Mouse (Mus musculus) CH12.LX (cell line): Measurements from ENCODE around the gene Copb2. TPM values are rescaled to one million over a fixed set of nuclear protein-coding genes. Genes with fewer than 3 reads are reported as not detected.

Experiments
- DNase-seq: peaks from one replicate; pipeline ENCODE4 v3.0.0-alpha.2; 2013; ENCODE audit errors: extremely low read depth
- H3K27ac ChIP-seq: 2 replicates; pipeline ENCODE4 v1.5.1; 2012; ENCODE audit warnings: low read depth, mild to moderate bottlenecking, control low read depth, moderate library complexity; ENCODE audit not compliant: insufficient read depth
- H3K27me3 ChIP-seq: replicated peaks from 2 replicates; pipeline ENCODE3; 2012; ENCODE audit warnings: inconsistent platforms
- H3K36me3 ChIP-seq, 2 experiments: replicated peaks in 1 of 2; 2 replicates each; pipeline versions ENCODE3 to v1.6.1; 2012; ENCODE audit warnings: inconsistent platforms in 1 of 2, low read length in 1 of 2, mild to moderate bottlenecking in 1 of 2, mixed read lengths in 1 of 2, moderate library complexity in 1 of 2; ENCODE audit not compliant: control insufficient read depth in 1 of 2, insufficient read depth in 1 of 2
- H3K4me1 ChIP-seq, 2 experiments: 2 replicates each; pipeline ENCODE4 v1.6.1; 2012; ENCODE audit warnings: inconsistent platforms in 1 of 2, moderate library complexity in 1 of 2; ENCODE audit not compliant: insufficient read depth in 2 of 2, control insufficient read depth in 1 of 2
- H3K4me2 ChIP-seq: 2 replicates; pipeline ENCODE4 v1.6.1; 2012; ENCODE audit warnings: low read depth, mild to moderate bottlenecking, control low read depth; ENCODE audit not compliant: poor library complexity, insufficient read depth, severe bottlenecking
- H3K4me3 ChIP-seq, 3 experiments: fragments of 150-350 bp in 1 of 3; sonication (generic) in 1 of 3; replicated peaks in 1 of 3; 2 replicates each; pipeline versions ENCODE3 to v1.5.1; 2011 to 2012; ENCODE audit warnings: low read depth in 2 of 3, low read length in 2 of 3, mild to moderate bottlenecking in 2 of 3, moderate library complexity in 2 of 3, control low read depth in 1 of 3, improper control_type of control experiment in 1 of 3, inconsistent platforms in 1 of 3, mixed read lengths in 1 of 3; ENCODE audit not compliant: poor library complexity in 1 of 3
- H3K79me2 ChIP-seq: replicated peaks from 2 replicates; pipeline ENCODE4 v1.6.1; 2012; ENCODE audit warnings: mild to moderate bottlenecking, moderate library complexity; ENCODE audit not compliant: control insufficient read depth, poor library complexity, insufficient read depth, severe bottlenecking; ENCODE audit errors: extremely low read depth
- H3K9ac ChIP-seq: 2 replicates; pipeline ENCODE4 v1.6.1; 2012; ENCODE audit warnings: low read depth, mild to moderate bottlenecking, control low read depth, moderate library complexity; ENCODE audit not compliant: insufficient read depth
- H3K9me3 ChIP-seq: replicated peaks from 2 replicates; pipeline ENCODE3; 2012; ENCODE audit warnings: low read length, inconsistent platforms, mixed read lengths
- CHD1 ChIP-seq: IDR thresholded peaks from 2 replicates; pipeline ENCODE4 v1.6.1; 2012; ENCODE audit warnings: low read depth, low read length, improper control_type of control experiment, inconsistent platforms
- CHD2 ChIP-seq: IDR thresholded peaks from 2 replicates; pipeline ENCODE4 v1.6.1; 2011; ENCODE audit warnings: low read length, improper control_type of control experiment
- CTCF ChIP-seq, 2 experiments: IDR thresholded peaks in 1 of 2; conservative IDR thresholded peaks in 1 of 2; 2 replicates each; pipeline ENCODE4 v1.5.1; 2011 to 2012; ENCODE audit warnings: low read depth in 2 of 2, low read length in 2 of 2, improper control_type of control experiment in 1 of 2, inconsistent platforms in 1 of 2, mild to moderate bottlenecking in 1 of 2, moderate library complexity in 1 of 2
- EP300 ChIP-seq: IDR thresholded peaks from 2 replicates; pipeline ENCODE4 v1.6.1; 2011; ENCODE audit warnings: low read length, improper control_type of control experiment
- HCFC1 ChIP-seq: IDR thresholded peaks from 2 replicates; pipeline ENCODE4 v1.6.1; 2012; ENCODE audit warnings: low read depth, mild to moderate bottlenecking, inconsistent platforms, low read length, improper control_type of control experiment
- IRF4 ChIP-seq: IDR thresholded peaks from 2 replicates; pipeline ENCODE4 v1.6.1; 2014; ENCODE audit warnings: low read depth, mild to moderate bottlenecking, inconsistent platforms, low read length, improper control_type of control experiment
- MAFK ChIP-seq: IDR thresholded peaks from 2 replicates; pipeline ENCODE4 v1.6.1; 2011; ENCODE audit warnings: low read length, improper control_type of control experiment; ENCODE audit not compliant: insufficient replicate concordance
- MEF2A ChIP-seq: IDR thresholded peaks from 2 replicates; pipeline ENCODE4 v1.6.1; 2014; ENCODE audit warnings: low read depth, mild to moderate bottlenecking, inconsistent platforms, low read length, improper control_type of control experiment, borderline replicate concordance
- MXI1 ChIP-seq: IDR thresholded peaks from 2 replicates; pipeline ENCODE4 v1.6.1; 2011; ENCODE audit warnings: mild to moderate bottlenecking, low read depth, low read length, improper control_type of control experiment
- NELFE ChIP-seq: IDR thresholded peaks from 2 replicates; pipeline ENCODE4 v1.6.1; 2011; ENCODE audit warnings: low read depth, low read length, improper control_type of control experiment
- POLR2A ChIP-seq: IDR thresholded peaks from 2 replicates; pipeline ENCODE4 v1.6.1; 2011; ENCODE audit warnings: low read depth, mild to moderate bottlenecking, improper control_type of control experiment, low read length
- RAD21 ChIP-seq: IDR thresholded peaks from 2 replicates; pipeline ENCODE4 v1.6.1; 2011; ENCODE audit warnings: low read depth, mild to moderate bottlenecking, low read length, improper control_type of control experiment, moderate library complexity
- RCOR1 ChIP-seq: conservative IDR thresholded peaks from 2 replicates; pipeline ENCODE4 v1.6.1; 2012; ENCODE audit warnings: low read depth, mild to moderate bottlenecking, inconsistent platforms, low read length, improper control_type of control experiment
- SMC3 ChIP-seq: IDR thresholded peaks from 2 replicates; pipeline ENCODE4 v1.6.1; 2011; ENCODE audit warnings: low read depth, low read length, improper control_type of control experiment
- USF1 ChIP-seq: IDR thresholded peaks from 2 replicates; pipeline ENCODE4 v1.6.1; 2014; ENCODE audit warnings: low read depth, mild to moderate bottlenecking, inconsistent platforms, low read length, improper control_type of control experiment
- USF2 ChIP-seq: conservative IDR thresholded peaks from 2 replicates; pipeline ENCODE4 v1.6.1; 2011; ENCODE audit warnings: low read depth, low read length, improper control_type of control experiment
- ZKSCAN1 ChIP-seq: IDR thresholded peaks from 2 replicates; pipeline ENCODE4 v1.6.1; 2012; ENCODE audit warnings: low read depth, inconsistent platforms, low read length, improper control_type of control experiment, borderline replicate concordance
- ZMIZ1 ChIP-seq: IDR thresholded peaks from 2 replicates; pipeline ENCODE4 v1.6.1; 2012; ENCODE audit warnings: low read depth, mild to moderate bottlenecking, inconsistent platforms, low read length, improper control_type of control experiment
- dilution Hi-C: fragments of 300-500 bp; cut with MboI; formaldehyde crosslinking; loops from 2 replicates; pipeline ENCODE4 v1.14.3; 2020; ENCODE audit warnings: low sequenced_read_pairs; ENCODE audit not compliant: extremely low pct_unique_long_range_greater_than_20kb, extremely low pct_ligation_motif_present
- in situ Hi-C: fragments of 300-500 bp; cut with MboI; formaldehyde crosslinking; loops from 3 replicates; pipeline ENCODE4 v1.14.3; 2019; ENCODE audit warnings: low sequenced_read_pairs, low pct_ligation_motif_present, low pct_unique_long_range_greater_than_20kb, mixed read lengths
- polyA plus RNA-seq: library from polyadenylated mRNA; unstranded; fragments of >175 nt; gene quantifications from 2 replicates; pipeline ENCODE4 v1.2.1, GENCODE M21; 2012; ENCODE audit warnings: low read depth; ENCODE audit not compliant: insufficient read length
- total RNA-seq, 2 experiments: library from RNA; depleted of rRNA; stranded (reverse); fragments of 300-350 nt in 1 of 2; fragments of >200 nt in 1 of 2; gene quantifications; 2 replicates each; pipeline ENCODE4 v1.2.3; 2012 to 2014

The Copb2 gene
- total and polyA plus RNA-seq, 3 experiments, result 92.8 to 122 (median 106) TPM

GRCm38 (mm10) chr9:98601837-98602359 lies 38.4 kb downstream of the Copb2 start:
- Histone ChIP-seq H3K9me3 (peaks cover 11% of the 10 kb centered on the region), H3K79me2 (peaks cover 23% of the 10 kb centered on the region), H3K4me1 (peaks cover 3 to 17% of the 10 kb centered on the region in 2 experiments; a peak in 2 of 4 replicates), H3K27me3 (peaks cover 10% of the 10 kb centered on the region), H3K36me3 (peaks cover 14 to 23% of the 10 kb centered on the region in 2 experiments), H3K4me2 (peak overlapping the region; percentile 89), H3K9ac (peak overlapping the region; percentile 41; the same call in 1 of the 2 replicates), H3K4me3 (peak overlapping the region; percentile 5 to 93 (median 88)), H3K27ac (no peak overlapping the region)
- TF ChIP-seq MAFK (no peak), IRF4 (no peak), USF2 (no peak), ZKSCAN1 (no peak), SMC3 (no peak), RCOR1 (no peak), NELFE (no peak), RAD21 (no peak), MEF2A (no peak)
- DNase-seq, result no peak
- dilution Hi-C loops (no loop called here), in situ Hi-C loops (no loop called here)

- dilution Hi-C loops (no loop called here), in situ Hi-C loops (no loop called here)
- Histone ChIP-seq H3K9ac (no peak overlapping the region), H3K79me2 (peaks cover 9% of the 10 kb centered on the region), H3K4me1 (peaks cover 3 to 9% of the 10 kb centered on the region in 2 experiments; a peak in 2 of 4 replicates), H3K4me3 (no peak overlapping the region), H3K36me3 (no peaks in the 10 kb centered on the region), H3K9me3 (peaks cover 11% of the 10 kb centered on the region), H3K4me2 (no peak overlapping the region), H3K27ac (no peak overlapping the region), H3K27me3 (peaks cover 13% of the 10 kb centered on the region)
- DNase-seq, result no peak
- TF ChIP-seq ZMIZ1, result no peak
- no peak for TF ChIP-seq MXI1
- no peak for TF ChIP-seq HCFC1
Measured at GRCm38 (mm10) chr9:98604896-98605295, 41.4 kb downstream of the Copb2 start.

- no peaks in the 10 kb centered on the region for H3K4me1 ChIP-seq
- no peak overlapping the region for H3K27ac ChIP-seq
- TF ChIP-seq POLR2A (no peak), CHD2 (no peak), CHD1 (no peak), SMC3 (peak; percentile 43), EP300 (no peak), ZMIZ1 (no peak), MAFK (no peak), CTCF (conservative IDR thresholded peaks at IDR 0.05 in 1 of 2, IDR thresholded peaks at IDR 0.05 in 1 of 2; ENCODE audit: low read depth in 2 of 2, low read length in 2 of 2) (peak; percentile 46 to 65; a peak in 3 of 4 replicates), USF1 (no peak)
- DNase-seq, result peak; percentile 46
- no peak overlapping the region for H3K9ac ChIP-seq
- in situ Hi-C loops, result loop anchor here (25.0 kb wide), 1 partner anchor 334 kb away; the partner anchor contains the start of gene Foxl2
- no peaks in the 10 kb centered on the region for H3K9me3 ChIP-seq
- dilution Hi-C loops, result no loop called here
- no peak overlapping the region for H3K4me3 ChIP-seq
- H3K79me2 ChIP-seq, result no peaks in the 10 kb centered on the region
- no peak overlapping the region for H3K4me2 ChIP-seq
- peaks cover 75% of the 10 kb centered on the region for H3K27me3 ChIP-seq
- H3K36me3 ChIP-seq, result no peaks in the 10 kb centered on the region
Measured at GRCm38 (mm10) chr9:98628480-98628879, 65.0 kb downstream of the Copb2 start.
